Mouse (Mus musculus) stomach, postnatal 0 days (tissue): ENCODE data around the gene Rps29. TPM values are rescaled to one million over a fixed set of nuclear protein-coding genes. Genes with fewer than 3 reads are reported as not detected.
A peak's percentile ranks its signal among the peaks of the same experiment; 100 is the strongest.
"Not testable (repeated sequence)": the region's sequence is repeated elsewhere in the genome, so short reads cannot be mapped to it uniquely, and the experiment has no call there.

ENCODE experiments used
- ATAC-seq: fragments of 200-750 bp; cut with Nextera tagmentation; 2 replicates; pipeline ENCODE4 v1.8.0; 2017; ENCODE audit not compliant: low FRiP score, low TSS enrichment
- DNase-seq: peaks from one replicate; pipeline ENCODE4 v3.0.0-alpha.2; 2016; ENCODE audit warnings: low spot score
- H3K27ac ChIP-seq: fragments of 300-500 bp; sonication (generic); replicated peaks from 2 replicates; pipeline ENCODE4 v1.5.1; 2014; ENCODE audit warnings: mild to moderate bottlenecking, control low read depth
- H3K27me3 ChIP-seq: fragments of 300-500 bp; sonication (generic); 2 replicates; pipeline ENCODE4 v1.6.1; 2014; ENCODE audit warnings: low read length; ENCODE audit not compliant: control insufficient read depth, insufficient read depth
- H3K36me3 ChIP-seq: fragments of 300-500 bp; sonication (generic); 2 replicates; pipeline ENCODE4 v1.6.1; 2014; ENCODE audit warnings: low read length, mixed read lengths; ENCODE audit not compliant: control insufficient read depth, insufficient read depth
- H3K4me1 ChIP-seq: fragments of 300-500 bp; sonication (generic); replicated peaks from 2 replicates; pipeline ENCODE4 v1.6.1; 2014; ENCODE audit warnings: antibody characterized with exemption; ENCODE audit not compliant: control insufficient read depth, insufficient read depth
- H3K4me2 ChIP-seq: fragments of 300-500 bp; sonication (generic); replicated peaks from 2 replicates; pipeline ENCODE4 v1.6.1; 2014; ENCODE audit warnings: low read depth, mild to moderate bottlenecking, control low read depth, moderate library complexity
- H3K4me3 ChIP-seq: fragments of 300-500 bp; sonication (generic); 2 replicates; pipeline ENCODE4 v1.5.1; 2014; ENCODE audit warnings: low read depth, low read length, control low read depth
- H3K9ac ChIP-seq: fragments of 300-500 bp; sonication (generic); 2 replicates; pipeline ENCODE4 v1.6.1; 2014; ENCODE audit warnings: mild to moderate bottlenecking, low read length, control low read depth, mixed read lengths
- H3K9me3 ChIP-seq: fragments of 300-500 bp; sonication (generic); 2 replicates; pipeline ENCODE4 v1.6.1; 2016; ENCODE audit warnings: low read length; ENCODE audit not compliant: control insufficient read depth
- CTCF ChIP-seq: IDR thresholded peaks from 2 replicates; pipeline ENCODE4 v1.5.1; 2016; ENCODE audit warnings: antibody characterized with exemption, low read depth, mild to moderate bottlenecking, moderate library complexity
- EP300 ChIP-seq: optimal IDR thresholded peaks from 2 replicates; pipeline ENCODE3; 2016; ENCODE audit warnings: antibody characterized with exemption
- WGBS: fragments of 180-500 bp; shearing (Covaris S2); extraction: QIAGEN DNeasy Blood & Tissue Kit; methylation state at CpG from one replicate; pipeline ENCODE4 v1.1.7; 2014; 5-methylcytosine and 5-hydroxymethylcytosine counted together
- polyA plus RNA-seq: library from polyadenylated mRNA; unstranded; fragments of >200 nt; fragmentation: Nextera tagmentation; extraction: Ambion mirVana; gene quantifications from 2 replicates; pipeline ENCODE4 v1.2.1, GENCODE M21; 2015

The Rps29 gene
- polyA plus RNA-seq, 1 experiment from 2014 or later: 2,229 TPM

GRCm38 (mm10) chr12:69164904-69165303 is 5.9 kb upstream of the Rps29 start:
- DNase-seq (no peak), ATAC-seq (peak; percentile 83)
- no peaks in the 10 kb centered on the region for H3K27me3 ChIP-seq
- H3K36me3 ChIP-seq: no peaks in the 10 kb centered on the region
- TF ChIP-seq CTCF (peak; percentile 26), EP300 (no peak)
- no peak overlapping the region for H3K4me3 ChIP-seq
- no peak overlapping the region for H3K4me2 ChIP-seq
- H3K27ac ChIP-seq: peak overlapping the region; percentile 30; the same call in 1 of the 2 replicates
- WGBS: 36% methylated on average over 3 of the region's 3 CpGs
- H3K9me3 ChIP-seq: no peaks in the 10 kb centered on the region
- H3K9ac ChIP-seq: no peak overlapping the region
- no peaks in the 10 kb centered on the region for H3K4me1 ChIP-seq

GRCm38 (mm10) chr12:69163586-69163985 is 4.6 kb upstream of the Rps29 start:
- not testable (repeated sequence) for H3K9me3 ChIP-seq, H3K27me3 ChIP-seq, H3K4me2 ChIP-seq, H3K27ac ChIP-seq, H3K36me3 ChIP-seq, ATAC-seq, H3K4me3 ChIP-seq, H3K9ac ChIP-seq, DNase-seq, H3K4me1 ChIP-seq
- WGBS: 71% methylated on average over 4 of the region's 4 CpGs

- H3K27ac ChIP-seq, H3K4me3 ChIP-seq, H3K36me3 ChIP-seq, H3K9me3 ChIP-seq, H3K4me1 ChIP-seq, H3K27me3 ChIP-seq, ATAC-seq, H3K9ac ChIP-seq, DNase-seq, H3K4me2 ChIP-seq: not testable (repeated sequence)
- WGBS: 77% methylated on average over 2 of the region's 2 CpGs
These were observed 1.7 kb upstream of the Rps29 start for GRCm38 (mm10) chr12:69160677-69161076.

- WGBS: 4% methylated on average over 9 of the region's 9 CpGs
- Histone ChIP-seq H3K27ac (no peak overlapping the region), H3K27me3 (no peaks in the 10 kb centered on the region), H3K9ac (no peak overlapping the region), H3K4me1 (peaks cover 2% of the 10 kb centered on the region; the same call in 1 of the 2 replicates), H3K4me3 (peak overlapping the region; percentile 3), H3K36me3 (no peaks in the 10 kb centered on the region), H3K4me2 (no peak overlapping the region), H3K9me3 (no peaks in the 10 kb centered on the region)
- TF ChIP-seq CTCF (peak; percentile 89), EP300 (no peak)
- DNase-seq (no peak), ATAC-seq (peak; percentile 0; the same call in 1 of the 2 replicates)
These were observed 573 bp upstream of the Rps29 start for GRCm38 (mm10) chr12:69159578-69159940.

GRCm38 (mm10) chr12:69158366-69158764 is 621 bp downstream of the Rps29 start:
- peak overlapping the region; percentile 40 for H3K4me2 ChIP-seq
- ATAC-seq (no peak), DNase-seq (no peak)
- H3K27ac ChIP-seq: peak overlapping the region; percentile 96
- H3K9ac ChIP-seq: peak overlapping the region; percentile 80
- TF ChIP-seq EP300: no peak
- no peak for TF ChIP-seq CTCF
- no peaks in the 10 kb centered on the region for H3K27me3 ChIP-seq
- no peaks in the 10 kb centered on the region for H3K9me3 ChIP-seq
- H3K36me3 ChIP-seq: no peaks in the 10 kb centered on the region
- peaks cover 2% of the 10 kb centered on the region; the same call in 1 of the 2 replicates for H3K4me1 ChIP-seq
- H3K4me3 ChIP-seq: peak overlapping the region; percentile 67
- WGBS: under 1% methylated on average over 19 of the region's 19 CpGs

GRCm38 (mm10) chr12:69157107-69157506 is 1.9 kb downstream of the Rps29 start:
- Histone ChIP-seq H3K4me3 (no peak overlapping the region), H3K27me3 (no peaks in the 10 kb centered on the region), H3K4me2 (no peak overlapping the region), H3K36me3 (no peaks in the 10 kb centered on the region), H3K9ac (no peak overlapping the region), H3K4me1 (peaks cover 2% of the 10 kb centered on the region; the same call in 1 of the 2 replicates), H3K27ac (no peak overlapping the region), H3K9me3 (no peaks in the 10 kb centered on the region)
- 88% methylated on average over 2 of the region's 2 CpGs for WGBS
- TF ChIP-seq EP300: no peak
- no peak for TF ChIP-seq CTCF
- DNase-seq (no peak), ATAC-seq (no peak)
